17 mouse cellular contexts compared by ENCODE assay signal in the genomic region with DNA sequence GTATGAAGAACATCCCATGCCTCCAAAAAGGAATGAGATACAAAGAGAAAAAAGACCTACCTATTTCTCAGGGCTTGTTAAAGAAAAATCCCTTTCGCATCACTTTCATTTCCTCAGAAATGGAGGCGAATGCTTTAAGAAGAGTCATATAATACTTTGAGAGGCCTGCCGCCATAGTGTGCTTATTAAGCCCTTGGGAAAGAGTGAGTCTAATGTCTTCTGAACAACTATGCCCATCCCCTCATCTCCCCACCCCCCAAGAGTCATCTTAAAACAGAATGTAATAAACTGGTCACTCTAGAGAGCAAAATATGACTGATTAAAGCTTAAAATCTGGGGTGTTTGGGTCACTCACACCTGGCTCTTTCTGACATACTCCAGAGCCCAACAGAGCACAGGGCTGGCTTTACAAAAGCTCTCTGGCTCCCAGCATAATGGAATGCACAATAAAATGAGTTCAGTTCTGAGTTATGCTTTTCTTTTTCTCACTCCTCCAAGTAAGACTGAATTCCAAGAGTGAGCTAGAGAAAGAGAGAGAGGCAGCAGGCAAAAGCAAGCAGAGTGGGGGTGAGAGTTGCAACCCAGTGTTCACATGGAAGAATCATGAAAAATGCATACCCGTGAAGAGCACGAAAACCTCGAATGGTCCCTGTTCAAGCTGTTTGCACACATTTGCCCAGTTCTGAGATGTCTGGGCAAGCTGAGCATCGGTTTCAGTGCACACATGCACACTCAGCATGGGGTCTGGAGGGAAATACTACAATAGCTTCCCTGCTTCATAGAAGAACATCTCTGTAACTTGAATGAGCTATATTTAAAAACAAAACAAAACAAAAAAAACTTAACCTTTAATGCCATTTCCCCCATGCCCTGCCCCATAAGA.
DNase-seq lines count a peak whose midpoint lies in the region; ATAC-seq and TF ChIP-seq lines count a peak whose summit lies in the region.
"Had no signal": no experiment of that assay in that cellular context is flagged by ENCODE, and none has a peak within 500 bp of the region (broad histone marks: within the 10 kb centered on the region; RNA-seq: fewer than 3 reads in every experiment).

No protein-coding gene starts in this region.

- peak overlapping the region; percentile 5; the same call in 1 of the 2 replicates for H3K27ac ChIP-seq in embryonic fibroblast, embryonic 13.5 days (ENCODE audit: insufficient read depth, low read length)
- H3K27ac ChIP-seq: forebrain, embryonic 12.5 days; heart, embryonic 13.5 days; liver, embryonic 12.5 days; midbrain, embryonic 12.5 days had no signal

- TF ChIP-seq CTCF in brain, embryonic 14.5 days (IDR thresholded peaks at IDR 0.05; ENCODE audit: borderline replicate concordance, extremely low read depth, insufficient read depth, insufficient read length), result no peak
- TF ChIP-seq CTCF in embryonic fibroblast, embryonic 13.5 days (IDR thresholded peaks at IDR 0.05; ENCODE audit: borderline replicate concordance, insufficient read depth, low read length), result no peak

- intact Hi-C loops in left cerebral cortex, postnatal 4 days (cut with DNase I), result no loop called here
- intact Hi-C loops in left cerebral cortex, postnatal 10 days (cut with DNase I), result no loop called here

- no peak for TF ChIP-seq POLR2A in brain, embryonic 14.5 days (IDR thresholded peaks at IDR 0.05; ENCODE audit: borderline replicate concordance, extremely low read depth, insufficient read depth, insufficient read length, poor library complexity, severe bottlenecking)
- TF ChIP-seq POLR2A in embryonic fibroblast, embryonic 13.5 days (IDR thresholded peaks at IDR 0.05; ENCODE audit: low read depth, low read length), result no peak

- no peak overlapping the region for H3K4me3 ChIP-seq in embryonic fibroblast, embryonic 13.5 days (ENCODE audit: insufficient read depth, low read length)
- H3K4me3 ChIP-seq: forebrain, embryonic 12.5 days; heart, embryonic 13.5 days; liver, embryonic 12.5 days; midbrain, embryonic 12.5 days had no signal

- ATAC-seq in frontal cortex, adult (ENCODE audit: low TSS enrichment), result peak; percentile 80
- ATAC-seq: liver, embryonic 12.5 days had no signal

- no peaks in the 10 kb centered on the region for H3K4me1 ChIP-seq in embryonic fibroblast, embryonic 13.5 days (ENCODE audit: control insufficient read depth, insufficient read depth, low read length)
- H3K4me1 ChIP-seq: forebrain, embryonic 12.5 days; heart, embryonic 13.5 days; liver, embryonic 12.5 days; midbrain, embryonic 12.5 days had no signal

- DNase-seq in frontal cortex, adult 2 months (ENCODE audit: extremely low spot score in 1 of 2, low spot score in 1 of 2), result no peak
- peak; percentile 31 for DNase-seq in left cerebral cortex, postnatal 4 days
- no peak for DNase-seq in left cerebral cortex, postnatal 10 days (ENCODE audit: extremely low spot score in 1 of 2, low spot score in 2 of 2)
- DNase-seq in brain, embryonic 14.5 days (ENCODE audit: low read depth), result peak; percentile 24
- DNase-seq in thymus, postnatal 4 days, result no peak
- DNase-seq: adrenal gland, postnatal 36 days; heart, postnatal 4 days; kidney, adult 18-20 months; kidney, postnatal 14 days; lung, postnatal 4 days; thymus, postnatal 14 days had no signal

Comparison
In these comparisons a context has a peak if more than half of its experiments do, and no peak if none do; other contexts are left out.
1. DNase-seq: peak in left cerebral cortex, postnatal 4 days (single experiment) and brain, embryonic 14.5 days (single experiment); none in frontal cortex, adult 2 months (0 of 2), left cerebral cortex, postnatal 10 days (0 of 2) and thymus, postnatal 4 days (single experiment).